Mouse (Mus musculus) frontal cortex, postnatal 36 days (tissue): ENCODE data around the gene Cfap300.

Experiments used
- DNase-seq, 2 experiments: peaks; one replicate each; pipeline ENCODE4 v3.0.0; 2022; ENCODE audit warnings: low spot score in 2 of 2

Gene Cfap300

DNA sequence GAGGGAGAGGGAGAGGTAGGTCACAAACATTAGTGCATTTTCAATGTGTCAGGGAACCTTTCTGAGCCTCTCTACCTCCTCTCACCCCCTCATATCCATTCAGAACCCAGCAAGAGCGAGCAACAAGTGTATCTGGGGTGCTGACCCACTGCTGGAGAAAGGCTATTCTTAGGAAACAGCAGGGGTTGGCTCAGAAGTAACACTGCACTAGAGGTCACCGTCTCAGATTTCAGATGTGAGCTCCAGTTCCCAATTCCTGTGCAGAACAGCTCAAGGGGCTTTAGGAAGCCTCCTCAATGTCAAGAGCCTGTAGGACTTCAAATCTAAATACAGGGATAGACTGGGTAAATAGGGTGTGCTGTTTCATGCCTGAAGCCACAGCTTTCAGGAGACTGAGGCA is 59.0 kb downstream of the Cfap300 start:
- DNase-seq: no peak

DNA sequence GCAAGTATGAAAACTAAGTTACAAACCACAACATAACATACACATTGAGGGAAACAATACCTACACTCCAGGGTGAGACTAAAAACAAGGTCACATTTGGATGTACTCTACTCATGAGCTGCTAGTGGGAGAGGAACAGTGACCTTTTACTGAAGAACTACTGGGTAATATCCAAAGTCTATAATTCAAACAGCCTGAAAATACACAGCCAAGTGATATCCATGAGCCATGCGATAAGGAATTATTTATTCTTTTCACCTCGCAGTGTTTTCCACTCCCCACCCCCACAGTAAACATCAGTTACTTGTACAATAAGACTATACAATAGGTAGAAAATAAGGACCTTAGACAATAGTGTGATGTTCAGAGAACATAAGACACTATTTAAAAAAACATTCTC is 62.5 kb downstream of the Cfap300 start:
- no peak for DNase-seq

DNA sequence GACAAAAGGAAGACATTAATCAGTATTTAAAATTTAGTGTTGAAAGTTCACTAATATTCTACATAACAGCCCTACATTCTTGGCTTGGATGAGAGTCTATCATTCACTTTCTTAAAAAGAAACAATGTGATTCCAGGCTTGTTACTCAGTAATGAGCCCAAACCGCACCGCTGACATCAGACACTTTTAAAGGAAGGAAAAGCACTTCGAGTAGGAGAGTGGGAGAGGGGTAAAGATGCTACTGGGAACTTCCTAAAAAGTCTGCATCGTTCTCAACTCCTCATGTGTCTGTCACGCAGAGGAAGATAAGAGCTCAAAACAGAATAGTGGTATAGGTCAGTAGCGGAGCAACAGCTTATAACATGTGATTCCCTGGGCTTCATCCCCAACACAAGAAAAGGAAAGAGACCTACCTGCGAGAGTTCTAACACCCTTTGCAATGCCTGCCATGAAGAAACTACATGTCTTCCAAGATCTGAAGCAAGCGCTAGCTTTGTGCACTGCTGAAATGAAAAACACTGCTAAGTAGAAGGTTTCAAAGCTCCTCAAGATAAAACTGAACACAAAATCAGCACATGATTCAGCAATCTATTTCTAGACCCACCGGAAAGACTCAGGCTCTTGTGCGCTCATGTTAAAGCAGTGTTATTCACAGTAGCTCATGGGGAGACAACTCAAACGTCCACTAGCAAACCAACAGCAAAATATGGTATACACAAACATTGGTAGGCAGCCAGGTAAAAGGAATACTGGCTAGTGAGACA is 63.3 kb downstream of the Cfap300 start:
- DNase-seq: no peak

DNA sequence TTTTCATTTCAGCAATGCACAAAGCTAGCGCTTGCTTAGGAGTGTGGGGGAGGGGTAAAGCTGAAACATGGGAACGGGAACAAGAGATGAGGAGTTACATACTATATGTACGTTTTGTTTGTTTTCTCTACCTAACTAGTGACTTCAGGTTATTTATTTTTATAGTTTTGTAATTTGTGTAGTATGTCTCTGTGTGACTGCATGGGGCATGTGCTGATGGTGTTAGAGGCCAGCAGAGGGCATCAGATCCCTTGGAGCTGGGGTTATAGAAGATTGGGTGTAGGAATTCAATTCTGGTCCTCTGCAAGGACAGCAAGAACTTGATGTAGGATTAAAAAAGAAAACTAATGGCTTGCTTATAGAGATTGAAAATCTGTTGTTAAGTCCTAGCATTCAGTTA is 64.1 kb downstream of the Cfap300 start:
- DNase-seq: no peak

DNA sequence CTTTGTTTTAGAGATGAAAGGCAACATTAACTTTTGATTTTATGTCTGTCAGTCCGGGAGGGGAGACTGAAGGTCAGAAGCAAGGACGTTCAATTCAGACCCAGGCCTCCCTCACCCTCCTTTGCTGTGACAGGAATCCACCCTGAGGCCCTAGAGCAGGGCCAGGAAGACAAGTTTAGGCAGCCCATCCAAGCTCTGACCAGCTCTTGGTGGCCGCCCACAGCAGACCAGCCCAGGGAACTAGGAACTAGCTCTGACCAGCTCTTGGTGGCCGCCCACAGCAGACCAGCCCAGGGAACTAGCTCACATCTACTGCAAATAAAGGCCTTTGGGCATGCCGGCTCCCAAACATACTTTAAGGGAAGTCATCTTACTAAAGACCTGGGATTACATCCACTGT is 65.0 kb downstream of the Cfap300 start:
- DNase-seq: no peak

DNA sequence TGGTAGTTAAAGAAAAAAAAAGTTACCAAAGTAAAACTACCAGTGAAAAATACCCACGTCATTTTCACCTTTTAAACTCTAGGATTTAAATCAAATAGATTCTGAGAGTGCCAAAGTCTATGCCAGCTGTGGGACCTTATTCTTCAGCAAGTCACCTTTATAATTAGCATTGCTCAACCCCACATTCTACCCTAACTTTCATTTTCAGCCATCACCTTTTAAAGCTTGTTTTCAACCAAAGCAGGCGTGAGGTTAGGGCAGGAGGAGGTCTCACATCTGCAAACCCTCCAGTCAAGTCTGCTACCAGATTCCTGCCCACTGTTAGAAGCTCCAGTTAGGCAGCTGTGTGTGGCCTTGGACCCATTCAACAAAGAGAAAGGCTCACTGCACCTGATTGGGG is 70.6 kb downstream of the Cfap300 start:
- no peak for DNase-seq
